Mouse (Mus musculus) fat pad, adult 2 months (tissue): ENCODE measurements around the gene Ccdc177.
"Not testable (repeated sequence)": the region's sequence is repeated elsewhere in the genome, so short reads cannot be mapped to it uniquely, and the experiment has no call there.

ENCODE experiments used
- DNase-seq: peaks from one replicate; pipeline ENCODE4 v3.0.0-alpha.2; 2011; ENCODE audit warnings: low read depth, low spot score; ENCODE audit errors: extremely low read depth

Gene Ccdc177

DNA sequence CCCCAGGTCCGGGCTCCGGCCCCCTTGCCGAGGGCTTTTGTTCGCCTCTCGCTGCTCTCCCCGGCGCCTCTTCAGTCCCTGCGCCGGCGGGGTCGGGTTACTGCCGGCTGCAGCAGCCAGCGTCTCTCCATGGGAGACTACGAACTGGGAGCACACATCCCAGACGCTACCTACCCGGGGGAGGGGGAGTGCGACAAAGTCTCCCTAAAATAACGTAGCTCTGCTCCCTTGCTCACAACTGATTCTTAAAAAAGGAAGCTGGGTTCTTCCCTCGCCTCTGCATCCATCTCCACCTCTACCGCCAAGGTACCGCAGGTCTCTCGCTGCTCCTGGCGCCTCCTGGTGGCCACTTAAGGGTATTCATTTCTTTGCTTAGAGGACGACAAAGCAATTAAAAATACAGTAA, at the start of gene Ccdc177:
Ccdc177 (minus strand) TSS at position 292 of the 406 bp plus-strand sequence.
- no peak for DNase-seq

DNA sequence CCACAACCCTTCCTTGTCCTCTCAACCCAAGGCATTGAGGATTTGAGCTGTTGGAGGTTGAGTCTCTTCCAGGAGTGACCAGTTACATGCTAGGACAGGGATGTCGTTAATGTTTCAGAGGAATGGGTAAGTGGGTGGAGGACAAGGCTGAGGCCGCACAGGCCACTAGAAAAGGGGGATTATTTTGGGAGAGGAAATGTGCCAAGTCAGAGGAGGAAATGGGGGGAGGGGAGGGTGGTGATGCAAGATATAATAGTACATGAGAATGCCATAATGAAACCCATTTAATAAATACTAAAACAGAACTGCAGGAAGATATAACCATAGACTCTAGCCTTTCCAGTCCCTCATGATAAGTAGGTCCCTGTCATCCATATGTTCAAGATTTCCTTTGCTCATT, 49.5 kb upstream of the Ccdc177 start:
- DNase-seq = no peak

DNA sequence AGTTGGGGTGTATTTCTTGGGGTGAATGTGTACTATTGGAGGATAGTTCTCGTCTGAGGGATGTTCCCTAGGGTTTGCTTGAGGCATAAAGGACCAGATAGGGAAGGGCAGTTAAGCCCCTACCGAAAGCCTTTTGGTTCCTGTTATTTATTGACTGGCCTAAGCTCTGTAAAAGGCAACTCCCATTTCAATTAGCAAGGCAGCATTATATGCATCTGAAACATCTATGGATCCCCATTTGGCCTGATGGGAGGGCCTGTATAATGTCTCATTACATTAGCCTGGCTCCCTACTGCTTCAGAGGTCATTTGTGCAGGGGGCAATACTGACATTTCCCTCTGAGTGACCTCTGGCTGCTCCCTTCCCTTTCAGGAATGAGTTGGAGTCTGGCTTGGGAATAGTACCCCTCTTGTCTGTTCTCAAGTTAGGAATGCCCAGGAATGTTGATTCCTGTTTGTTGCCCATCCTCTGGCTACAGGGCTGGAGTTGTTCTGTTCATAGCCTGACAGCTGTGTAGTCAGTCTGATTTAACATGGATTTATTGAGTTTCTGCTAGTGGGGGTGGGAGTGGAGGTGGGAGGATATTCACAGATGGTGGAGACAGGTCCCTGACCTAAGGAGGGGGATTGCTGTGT, 47.1 kb upstream of the Ccdc177 start:
- DNase-seq = no peak

DNA sequence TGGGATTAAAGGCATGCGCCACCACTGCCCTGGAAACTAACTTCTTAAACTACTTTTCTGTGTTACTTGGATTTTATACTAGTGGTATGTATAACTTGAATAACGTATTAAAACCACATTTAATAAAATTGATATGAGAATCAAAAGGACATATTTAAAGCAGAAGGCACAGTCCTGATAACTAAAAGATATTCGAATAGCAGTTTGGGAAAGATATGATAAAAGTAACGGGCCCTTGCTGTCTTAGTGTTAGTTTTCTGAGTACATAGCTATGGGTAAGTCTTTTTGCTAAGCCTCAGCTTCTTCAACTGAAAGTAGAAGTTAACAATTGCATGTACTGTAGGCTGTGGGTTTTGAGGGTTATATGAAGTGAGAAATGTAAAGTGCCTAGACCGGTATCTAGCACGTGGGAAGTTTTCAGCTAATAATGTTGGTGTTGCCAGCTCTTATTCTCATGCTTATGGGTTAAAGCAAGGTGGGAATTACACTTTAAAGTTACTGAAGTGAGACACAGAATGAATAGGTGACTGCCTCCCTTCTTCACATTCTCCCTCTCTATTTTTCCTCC, 44.5 kb upstream of the Ccdc177 start:
- no peak for DNase-seq

DNA sequence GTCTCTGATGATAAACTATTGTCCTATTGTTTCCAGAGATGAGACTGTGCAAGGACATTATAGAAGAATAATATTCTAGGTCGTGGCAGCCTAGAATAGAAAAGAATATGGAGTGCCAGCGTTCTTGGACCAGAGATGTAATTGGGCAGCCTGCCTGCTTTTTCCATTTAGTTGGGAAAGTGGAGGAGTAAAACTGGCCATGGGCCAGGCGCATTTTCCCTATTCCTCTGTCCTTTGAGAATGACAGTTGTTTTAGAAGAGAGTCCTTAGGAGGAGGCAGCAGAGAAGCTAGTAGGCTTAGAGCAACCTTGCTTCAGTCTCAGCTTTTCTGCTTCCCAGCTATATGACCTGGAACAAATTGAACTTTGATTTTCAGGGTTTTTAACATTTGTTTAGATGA, 43.4 kb upstream of the Ccdc177 start:
- no peak for DNase-seq

DNA sequence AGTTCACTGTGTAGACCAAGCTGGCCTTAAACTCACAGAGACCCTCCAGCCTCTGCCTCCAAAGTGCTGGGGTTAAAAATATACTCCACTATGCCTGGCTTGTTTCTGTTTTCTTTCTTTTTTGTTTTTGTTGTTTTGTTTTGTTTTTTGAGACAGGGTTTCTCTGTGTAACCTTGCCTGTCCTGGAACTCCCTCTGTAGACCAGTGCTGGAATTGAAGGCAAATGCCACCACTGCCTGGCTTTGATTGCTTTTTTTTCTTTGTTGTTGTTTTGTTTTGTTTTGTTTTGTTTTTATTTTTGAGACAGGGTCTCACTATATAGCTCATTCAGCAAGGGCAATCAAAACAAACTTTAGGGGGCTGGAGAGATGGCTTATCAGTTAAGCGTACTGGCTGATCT, 41.0 kb upstream of the Ccdc177 start:
- no peak for DNase-seq

DNA sequence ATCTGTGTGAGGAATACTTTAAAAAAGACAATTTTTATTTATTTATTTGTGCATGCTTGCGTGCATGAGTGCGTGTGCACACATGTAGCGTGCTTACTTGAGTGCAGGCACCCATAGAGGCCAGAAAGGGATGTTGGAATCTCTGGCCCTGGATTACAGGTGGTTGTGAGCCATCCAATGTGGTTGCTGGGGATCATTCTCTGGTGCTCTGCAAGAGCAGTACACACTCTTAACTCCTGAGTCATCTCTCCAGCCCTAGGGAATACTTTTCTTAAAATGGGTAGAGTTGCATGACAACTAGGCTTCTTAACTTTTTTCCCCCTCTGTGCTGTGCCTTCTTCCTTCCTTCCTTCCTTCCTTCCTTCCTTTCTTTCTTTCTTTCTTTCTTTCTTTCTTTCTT, 39.7 kb upstream of the Ccdc177 start:
- DNase-seq = no peak

DNA sequence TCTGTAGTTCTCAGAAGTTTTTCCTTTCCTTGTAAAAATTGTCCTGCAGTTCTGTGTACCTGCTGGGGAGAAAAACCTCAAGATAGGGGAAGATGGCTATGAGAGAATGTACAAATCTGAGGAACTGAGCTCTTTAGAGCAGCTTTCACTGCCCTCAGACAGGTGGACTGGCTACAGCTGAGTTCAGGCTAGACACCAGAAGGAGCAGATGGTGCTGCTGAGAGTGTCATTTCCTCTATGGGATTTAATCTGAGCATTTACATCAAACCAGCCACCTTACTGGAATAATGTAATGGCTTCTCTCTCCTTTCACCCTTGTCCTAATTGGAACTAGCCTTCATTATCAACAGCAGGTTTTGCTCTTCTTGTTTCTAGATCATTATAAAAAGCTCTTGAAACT, 37.8 kb upstream of the Ccdc177 start:
- no peak for DNase-seq

DNA sequence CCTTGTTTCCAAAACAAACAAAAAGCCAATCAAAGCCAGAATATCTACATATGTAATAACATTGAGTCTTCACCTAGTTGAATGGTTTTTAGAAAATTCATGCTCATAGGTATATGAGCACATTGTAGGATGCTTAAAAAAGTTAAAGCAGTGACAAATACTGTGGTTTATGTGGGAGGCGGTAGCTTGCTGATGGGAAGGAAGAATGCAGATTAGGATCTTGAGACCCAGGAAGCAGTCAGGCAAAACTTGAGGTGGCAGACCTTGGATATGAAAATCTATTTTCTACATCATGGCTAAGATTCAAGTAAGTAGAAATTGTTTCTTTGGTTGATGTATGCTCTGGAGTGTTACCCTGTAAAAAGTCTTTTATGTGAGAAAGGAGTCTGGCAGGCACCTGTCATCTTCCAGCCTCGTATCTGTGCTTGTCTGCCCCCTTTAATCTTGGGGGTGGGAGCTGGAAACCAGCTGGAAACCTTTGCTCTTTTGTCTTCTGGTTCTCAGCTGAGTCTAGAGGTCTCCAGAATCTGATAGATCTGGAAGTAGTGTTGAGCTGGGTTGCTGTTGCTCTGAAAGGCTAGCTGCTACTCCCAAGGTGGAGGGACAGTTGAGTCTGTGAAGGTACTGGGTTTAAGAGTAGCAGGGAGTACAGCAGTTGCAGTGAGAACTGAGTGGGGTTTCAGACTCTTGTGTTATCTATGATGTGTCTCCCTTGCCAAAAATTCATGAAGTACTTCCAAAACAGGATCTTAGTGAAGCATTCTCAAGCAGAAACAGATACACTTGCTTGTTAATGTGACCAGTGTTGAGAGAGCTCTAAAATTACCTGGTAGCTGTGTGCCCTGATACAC, 34.7 kb upstream of the Ccdc177 start:
- DNase-seq = no peak

DNA sequence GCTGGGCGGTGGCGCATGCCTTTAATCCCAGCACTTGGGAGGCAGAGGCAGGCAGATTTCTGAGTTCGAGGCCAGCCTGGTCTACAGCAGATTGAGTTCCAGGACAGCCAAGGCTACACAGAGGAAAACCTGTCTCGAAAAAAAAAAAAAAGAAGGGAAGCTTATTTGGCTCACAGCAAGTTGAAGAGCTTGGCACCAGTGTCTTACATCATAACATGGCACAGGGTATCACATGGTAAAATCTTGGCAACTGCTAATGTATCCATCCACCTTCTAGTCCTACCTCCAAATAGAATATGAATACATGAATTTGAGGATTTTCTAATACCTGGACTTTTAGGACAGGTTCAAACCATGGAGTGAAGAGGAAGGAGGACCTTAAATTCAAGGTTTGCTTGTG, 34.0 kb upstream of the Ccdc177 start:
- DNase-seq = no peak

DNA sequence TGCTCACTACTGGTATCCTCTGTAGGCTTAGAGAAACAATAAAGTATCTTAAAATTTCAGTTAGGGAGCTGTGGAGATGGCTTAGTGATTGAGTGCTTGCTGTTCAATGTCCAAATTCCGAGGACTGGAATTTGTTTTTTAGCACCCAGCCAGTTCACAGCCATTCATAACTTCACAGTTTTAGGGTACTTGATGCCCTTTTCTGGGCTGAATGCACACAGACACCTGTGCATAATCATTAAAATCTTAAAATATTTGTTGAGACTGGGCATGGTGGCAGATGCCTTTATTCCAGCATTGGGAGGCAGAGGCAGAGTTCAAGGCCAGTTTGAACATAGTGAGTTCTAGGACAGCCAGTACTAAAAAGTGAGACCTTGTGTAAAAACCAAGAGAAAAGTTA, 33.0 kb upstream of the Ccdc177 start:
- DNase-seq = no peak

DNA sequence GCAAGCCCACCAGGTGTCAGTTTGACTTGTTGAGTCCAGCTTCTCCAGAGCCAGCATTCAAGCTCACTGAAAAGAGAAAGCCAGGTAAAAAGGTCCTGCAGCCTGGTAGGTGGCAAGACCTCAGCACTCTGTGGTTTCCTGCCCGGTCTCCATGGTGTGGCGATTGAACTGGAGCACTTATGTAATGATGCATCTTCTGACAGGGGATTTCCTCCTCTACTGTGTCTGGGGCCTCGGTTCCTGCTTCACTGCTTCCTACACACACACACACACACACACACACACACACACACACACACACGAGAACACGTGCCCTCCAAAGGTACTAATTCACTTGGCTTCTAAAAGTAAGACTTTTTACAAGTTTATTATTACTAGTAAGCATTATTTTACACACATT, 32.4 kb upstream of the Ccdc177 start:
- no peak for DNase-seq

DNA sequence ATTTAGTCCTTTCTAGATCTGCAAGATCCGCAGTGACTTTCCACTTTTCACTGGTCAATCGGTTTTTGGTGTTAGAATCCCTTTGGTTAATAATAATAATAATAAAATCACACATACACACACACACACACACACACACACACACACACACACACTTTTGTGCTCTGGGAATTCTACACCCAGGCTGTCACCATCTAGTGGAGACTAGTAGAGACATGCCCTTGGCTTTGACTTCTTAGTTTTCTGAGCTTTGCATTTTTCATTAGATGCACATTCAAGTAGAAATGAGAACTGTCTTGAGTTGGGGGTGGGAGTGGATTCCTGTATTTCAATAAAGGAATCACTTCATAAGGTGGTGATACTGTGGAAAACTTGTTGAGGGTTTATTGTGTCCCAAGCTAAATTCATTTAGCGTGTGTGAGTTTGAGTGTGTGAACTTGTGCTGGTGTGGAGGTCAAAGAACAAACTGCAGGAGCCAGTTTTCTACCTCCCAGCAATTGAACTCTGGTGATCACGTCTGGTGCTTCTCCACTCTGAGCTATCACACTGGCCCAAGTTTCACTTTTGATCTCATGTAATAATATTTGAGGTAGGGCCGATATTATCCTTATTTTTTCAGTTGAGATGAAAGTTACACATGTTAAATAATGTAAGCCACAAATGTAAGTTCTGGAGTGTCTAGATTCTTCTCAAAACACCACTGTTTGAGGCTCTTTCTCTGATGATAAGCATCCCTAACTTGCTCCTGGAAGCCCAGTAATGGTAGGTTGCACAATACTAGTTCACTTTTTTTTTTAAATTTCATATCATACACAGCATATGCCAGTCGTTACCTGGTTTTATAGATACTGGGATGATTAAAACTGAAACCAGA, 31.3 kb upstream of the Ccdc177 start:
- DNase-seq = no peak

DNA sequence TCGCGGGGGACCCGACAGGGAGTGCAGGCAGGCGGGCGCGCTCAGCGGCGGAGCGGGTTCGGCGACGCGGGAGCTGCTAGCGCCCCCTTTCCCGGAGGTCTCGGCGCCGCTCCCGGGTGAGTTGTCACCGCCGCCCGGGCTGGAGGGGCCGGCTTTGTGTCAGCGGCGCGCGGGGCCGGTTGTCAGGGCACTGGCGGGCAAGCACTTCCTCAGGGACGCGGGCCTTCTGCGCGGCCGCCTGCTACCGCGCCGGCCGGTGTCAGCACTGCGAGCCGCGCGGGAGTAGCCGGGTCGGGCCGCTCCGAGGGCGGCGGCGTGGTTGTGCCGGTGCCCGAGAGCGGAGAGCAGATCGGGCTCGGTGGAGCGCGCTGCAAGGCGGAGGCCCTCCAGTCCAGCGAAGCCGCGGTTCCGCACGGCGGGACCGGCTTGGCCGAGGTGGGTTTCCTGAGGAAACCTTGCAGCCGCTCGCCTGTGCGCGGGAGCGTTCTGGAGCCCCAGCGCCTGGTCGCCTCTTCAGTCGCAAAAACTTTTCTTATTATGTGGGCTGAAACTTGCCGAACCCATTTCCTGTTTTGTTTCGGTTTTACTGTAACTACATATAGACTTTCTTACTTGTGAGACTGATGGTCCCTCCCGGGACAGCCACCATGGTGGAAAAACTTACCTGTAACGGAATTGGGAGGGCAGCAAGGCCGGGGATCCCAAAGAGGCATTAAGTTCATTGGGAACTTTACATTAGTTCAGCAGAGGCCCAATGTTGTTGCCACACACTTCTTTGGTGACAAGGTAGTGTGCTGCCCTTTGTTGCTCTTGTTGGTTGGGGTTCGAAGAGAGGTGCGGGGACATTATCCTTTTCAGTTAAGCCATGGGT, 30.4 kb upstream of the Ccdc177 start:
- DNase-seq = no peak

DNA sequence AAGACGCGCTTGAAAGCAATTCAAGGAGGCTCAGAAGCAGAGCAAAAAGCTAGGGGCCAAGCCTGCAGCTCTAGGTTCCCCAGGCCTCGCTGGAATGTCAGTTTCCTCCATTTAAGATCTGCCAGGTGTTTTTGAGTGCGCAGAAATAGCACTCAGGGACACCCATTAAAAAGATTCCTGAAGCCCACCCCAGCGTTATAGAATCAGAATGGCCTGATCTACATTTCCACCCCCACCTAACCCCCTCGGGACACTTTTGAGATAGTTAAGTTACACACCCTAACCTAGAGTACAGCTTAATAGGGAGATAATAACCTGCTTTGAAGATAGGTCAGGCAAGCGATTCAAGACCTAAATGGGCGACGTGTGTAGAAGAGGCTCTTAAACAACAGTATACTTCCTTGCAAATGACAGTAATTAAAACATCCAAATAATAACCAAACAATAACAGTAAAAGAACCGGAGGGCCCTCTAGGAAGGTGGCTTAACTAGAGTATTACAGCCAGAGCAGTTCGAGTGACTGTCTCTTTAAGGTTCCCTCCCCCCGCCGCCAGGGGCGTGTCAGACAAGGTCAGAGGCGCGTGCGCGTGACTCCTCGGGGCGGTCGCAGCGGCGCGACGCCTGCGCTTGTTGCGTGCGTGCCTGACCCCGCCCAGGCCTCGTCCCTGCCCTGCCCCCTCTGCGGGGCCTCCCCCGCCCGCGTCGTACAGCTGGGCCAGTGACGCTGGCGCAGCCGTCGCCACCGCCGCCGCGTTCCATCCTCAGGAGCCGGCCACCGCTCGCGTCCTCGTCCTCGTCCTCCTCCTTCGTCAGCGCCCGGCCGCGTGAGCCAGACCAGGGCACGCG, 29.6 kb upstream of the Ccdc177 start, which contains the start of gene Susd6:
Susd6 (plus strand) TSS at position 662 of the 846 bp plus-strand sequence.
- no peak for DNase-seq

DNA sequence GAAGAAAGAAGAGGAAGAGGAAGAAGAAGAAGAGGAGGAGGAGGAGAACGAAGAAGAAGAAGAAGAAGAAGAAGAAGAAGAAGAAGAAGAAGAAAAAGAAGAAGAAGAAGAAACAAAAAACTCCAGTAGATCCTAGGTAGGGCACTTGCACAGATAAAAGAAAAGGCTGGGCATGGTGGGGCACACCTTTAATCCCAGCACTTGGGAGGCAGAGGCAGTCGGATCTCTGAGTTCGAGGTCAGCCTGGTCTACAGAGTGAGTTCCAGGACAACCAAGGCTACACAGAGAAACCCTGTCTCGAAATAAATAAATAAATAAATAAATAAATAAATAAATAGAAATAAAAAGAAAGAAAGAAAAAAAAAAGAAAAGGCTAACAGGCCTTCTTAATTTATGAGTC, 28.8 kb upstream of the Ccdc177 start:
- not testable (repeated sequence) for DNase-seq

DNA sequence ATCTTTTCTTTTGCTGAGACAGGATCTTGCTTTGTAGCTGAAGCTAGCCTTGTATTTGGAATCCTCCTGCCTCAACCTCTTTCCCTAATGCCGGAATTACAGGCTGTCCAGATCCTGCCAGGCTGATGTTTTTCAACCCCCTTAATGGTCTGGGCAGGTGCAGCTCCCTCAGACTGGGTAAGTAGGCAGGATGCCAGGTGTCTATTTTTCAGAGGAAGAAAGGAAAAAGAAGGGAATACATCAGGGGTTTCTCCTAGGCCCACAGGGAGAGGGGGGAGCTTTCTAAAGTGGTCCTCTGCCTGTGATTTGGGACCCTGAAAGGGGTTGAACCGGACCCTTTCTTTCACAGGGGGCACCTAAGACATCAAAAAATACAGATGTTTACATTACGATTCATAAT, 27.7 kb upstream of the Ccdc177 start:
- no peak for DNase-seq

DNA sequence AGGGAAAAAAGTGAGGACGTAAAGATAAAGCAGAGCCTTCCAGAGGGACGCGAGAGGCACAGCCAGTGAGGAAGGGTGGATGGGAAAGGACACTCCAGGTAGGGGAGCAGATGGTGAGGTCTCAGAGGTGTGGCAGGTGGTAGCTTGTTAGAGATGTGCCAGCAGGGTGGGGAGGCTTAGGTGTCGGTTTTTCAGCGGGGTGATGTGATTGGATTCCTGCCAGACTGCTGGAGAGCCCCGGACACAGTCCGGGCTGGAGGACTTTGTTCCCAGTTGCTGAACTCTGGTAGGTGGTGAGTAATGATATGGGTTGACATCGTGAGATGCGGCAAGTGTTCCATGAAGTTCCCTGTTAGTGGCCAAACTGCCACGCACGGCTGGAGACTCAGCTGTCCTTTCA, 27.1 kb upstream of the Ccdc177 start:
- DNase-seq = no peak

DNA sequence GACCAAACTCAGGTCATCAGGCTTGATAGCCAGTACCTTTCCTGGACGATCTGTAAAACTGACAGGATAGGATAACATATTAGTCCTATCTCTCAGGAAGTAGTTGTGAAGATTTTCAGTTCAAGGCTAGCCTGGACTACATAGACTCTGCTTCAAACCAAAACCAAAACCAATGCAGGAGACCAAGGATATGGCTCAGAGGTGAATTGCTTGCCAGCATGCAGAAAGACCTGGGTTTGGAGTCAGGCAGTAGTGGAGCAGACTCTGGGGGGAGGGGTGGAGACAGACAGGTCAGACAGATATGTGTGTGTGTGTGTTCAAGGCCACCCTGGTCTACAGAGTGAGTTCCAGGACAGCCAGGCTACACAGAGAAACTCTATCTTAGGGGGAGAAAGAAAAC, 26.1 kb upstream of the Ccdc177 start:
- no peak for DNase-seq
